Mouse (Mus musculus): Measurements from ENCODE around the gene Mmel1. TPM values are rescaled to one million over a fixed set of nuclear protein-coding genes. Genes with fewer than 3 reads are reported as not detected.

The Mmel1 gene
- polyA plus RNA-seq, 1 experiment from 2014 or later = 0.41 TPM

- H3K9me3 ChIP-seq (replicated peaks) = no peaks in the 10 kb centered on the region
- no peaks in the 10 kb centered on the region for H3K27me3 ChIP-seq
- no peak overlapping the region for H3K4me3 ChIP-seq
- no peaks in the 10 kb centered on the region for H3K36me3 ChIP-seq
- no peak overlapping the region for H3K4me2 ChIP-seq (replicated peaks)
- no peak for ATAC-seq (ENCODE audit: low FRiP score)
- WGBS = 79% methylated on average over 3 of the region's 3 CpGs
- H3K9ac ChIP-seq = no peak overlapping the region
- H3K27ac ChIP-seq = no peak overlapping the region
- H3K4me1 ChIP-seq = 0 out of 2 replicates have a peak, but pooled peaks cover 9% of the 10 kb centered on the region
Measured at GRCm38 (mm10) chr4:154914707-154915106, 45.3 kb downstream of the Mmel1 start.

- H3K4me1 ChIP-seq = 0 out of 2 replicates have a peak, but pooled peaks cover 9% of the 10 kb centered on the region
- no peak overlapping the region for H3K9ac ChIP-seq
- 82% methylated on average over 10 of the region's 10 CpGs for WGBS
- H3K4me3 ChIP-seq = no peak overlapping the region
- no peaks in the 10 kb centered on the region for H3K36me3 ChIP-seq
- no peak overlapping the region for H3K4me2 ChIP-seq (replicated peaks)
- H3K27me3 ChIP-seq = no peaks in the 10 kb centered on the region
- ATAC-seq (ENCODE audit: low FRiP score) = no peak
- no peak overlapping the region for H3K27ac ChIP-seq
- H3K9me3 ChIP-seq (replicated peaks) = no peaks in the 10 kb centered on the region
Measured at GRCm38 (mm10) chr4:154915286-154915685, 45.9 kb downstream of the Mmel1 start.

- 90% methylated on average over 4 of the region's 4 CpGs for WGBS
- Histone ChIP-seq H3K4me2 (replicated peaks) (no peak overlapping the region), H3K4me3 (no peak overlapping the region), H3K27me3 (no peaks in the 10 kb centered on the region), H3K27ac (no peak overlapping the region), H3K9me3 (replicated peaks) (no peaks in the 10 kb centered on the region), H3K9ac (no peak overlapping the region), H3K36me3 (no peaks in the 10 kb centered on the region), H3K4me1 (no peaks in the 10 kb centered on the region)
- no peak for ATAC-seq (ENCODE audit: low FRiP score)
Measured at GRCm38 (mm10) chr4:154916662-154917061, 47.3 kb downstream of the Mmel1 start.

GRCm38 (mm10) chr4:154922291-154922690 is 52.9 kb downstream of the Mmel1 start:
- Histone ChIP-seq H3K4me3 (no peak overlapping the region), H3K27me3 (no peaks in the 10 kb centered on the region), H3K9me3 (replicated peaks) (no peaks in the 10 kb centered on the region), H3K9ac (no peak overlapping the region), H3K27ac (no peak overlapping the region), H3K4me1 (no peaks in the 10 kb centered on the region; the same call in 1 of the 2 replicates), H3K4me2 (replicated peaks) (no peak overlapping the region), H3K36me3 (no peaks in the 10 kb centered on the region)
- 82% methylated on average over 4 of the region's 4 CpGs for WGBS
- no peak for ATAC-seq (ENCODE audit: low FRiP score)

GRCm38 (mm10) chr4:154922931-154923330 is 53.5 kb downstream of the Mmel1 start:
- no peaks in the 10 kb centered on the region for H3K27me3 ChIP-seq
- H3K9ac ChIP-seq = no peak overlapping the region
- no peak overlapping the region for H3K4me2 ChIP-seq (replicated peaks)
- no peaks in the 10 kb centered on the region; the same call in 1 of the 2 replicates for H3K4me1 ChIP-seq
- WGBS = 83% methylated on average over 5 of the region's 5 CpGs
- H3K9me3 ChIP-seq (replicated peaks) = no peaks in the 10 kb centered on the region
- no peak overlapping the region for H3K27ac ChIP-seq
- H3K36me3 ChIP-seq = no peaks in the 10 kb centered on the region
- H3K4me3 ChIP-seq = no peak overlapping the region
- no peak for ATAC-seq (ENCODE audit: low FRiP score)

GRCm38 (mm10) chr4:154925413-154925812 is 56.0 kb downstream of the Mmel1 start:
- no peaks in the 10 kb centered on the region for H3K9me3 ChIP-seq (replicated peaks)
- WGBS = 62% methylated on average over 4 of the region's 4 CpGs
- H3K4me1 ChIP-seq = peaks cover 8% of the 10 kb centered on the region; the same call in 1 of the 2 replicates
- ATAC-seq (ENCODE audit: low FRiP score) = no peak
- no peak overlapping the region for H3K27ac ChIP-seq
- H3K36me3 ChIP-seq = no peaks in the 10 kb centered on the region
- H3K4me2 ChIP-seq (replicated peaks) = no peak overlapping the region
- no peak overlapping the region for H3K4me3 ChIP-seq
- no peaks in the 10 kb centered on the region for H3K27me3 ChIP-seq
- H3K9ac ChIP-seq = no peak overlapping the region

GRCm38 (mm10) chr4:154926969-154927898 is 57.8 kb downstream of the Mmel1 start:
- Histone ChIP-seq H3K4me2 (replicated peaks) (no peak overlapping the region), H3K9me3 (replicated peaks) (no peaks in the 10 kb centered on the region), H3K4me3 (no peak overlapping the region), H3K9ac (no peak overlapping the region), H3K4me1 (peaks cover 8% of the 10 kb centered on the region; the same call in 1 of the 2 replicates), H3K27ac (peak overlapping the region; percentile 5; the same call in 1 of the 2 replicates), H3K27me3 (no peaks in the 10 kb centered on the region), H3K36me3 (no peaks in the 10 kb centered on the region)
- WGBS = 68% methylated on average over 9 of the region's 9 CpGs
- ATAC-seq (ENCODE audit: low FRiP score) = no peak

- H3K27me3 ChIP-seq = no peaks in the 10 kb centered on the region
- H3K4me2 ChIP-seq (replicated peaks) = no peak overlapping the region
- 0 out of 2 replicates have a peak overlapping the region, but pooled peaks have one; percentile 5 for H3K27ac ChIP-seq
- no peaks in the 10 kb centered on the region for H3K36me3 ChIP-seq
- H3K9ac ChIP-seq = no peak overlapping the region
- no peak overlapping the region for H3K4me3 ChIP-seq
- no peaks in the 10 kb centered on the region for H3K9me3 ChIP-seq (replicated peaks)
- WGBS = 60% methylated on average over 5 of the region's 5 CpGs
- ATAC-seq (ENCODE audit: low FRiP score) = no peak
- H3K4me1 ChIP-seq = peaks cover 8% of the 10 kb centered on the region; the same call in 1 of the 2 replicates
Measured at GRCm38 (mm10) chr4:154927899-154928337, 58.5 kb downstream of the Mmel1 start.

- H3K4me1 ChIP-seq = peaks cover 8% of the 10 kb centered on the region; the same call in 1 of the 2 replicates
- no peak within 1 kb of the TSS for H3K4me3 ChIP-seq
- peak within 1 kb of the TSS; percentile 35; the same call in 1 of the 2 replicates for H3K27ac ChIP-seq
- no peak within 1 kb of the TSS for H3K9ac ChIP-seq
- H3K9me3 ChIP-seq (replicated peaks) = no peaks in the 10 kb centered on the region
- 45% methylated on average over 12 of the region's 12 CpGs for WGBS
- no peak for ATAC-seq (ENCODE audit: low FRiP score)
- H3K4me2 ChIP-seq (replicated peaks) = no peak within 1 kb of the TSS
- no peaks in the 10 kb centered on the region for H3K36me3 ChIP-seq
- H3K27me3 ChIP-seq = no peaks in the 10 kb centered on the region
Measured at GRCm38 (mm10) chr4:154928395-154929087, 59.2 kb downstream of the Mmel1 start, which contains the start of gene Tnfrsf14. Gene Tnfrsf14, minus strand, starts transcription at chr4:154928563.

GRCm38 (mm10) chr4:154929088-154929660 is 59.8 kb downstream of the Mmel1 start:
- Histone ChIP-seq H3K9me3 (replicated peaks) (no peaks in the 10 kb centered on the region), H3K4me2 (replicated peaks) (no peak overlapping the region), H3K27ac (no peak overlapping the region), H3K4me1 (peaks cover 8% of the 10 kb centered on the region; the same call in 1 of the 2 replicates), H3K36me3 (no peaks in the 10 kb centered on the region), H3K27me3 (no peaks in the 10 kb centered on the region), H3K9ac (no peak overlapping the region), H3K4me3 (no peak overlapping the region)
- ATAC-seq (ENCODE audit: low FRiP score) = no peak
- WGBS = 73% methylated on average over 12 of the region's 12 CpGs

GRCm38 (mm10) chr4:154933306-154933907 is 64.0 kb downstream of the Mmel1 start:
- H3K4me1 ChIP-seq = peaks cover 6% of the 10 kb centered on the region; the same call in 1 of the 2 replicates
- no peak overlapping the region for H3K4me3 ChIP-seq
- no peak overlapping the region for H3K4me2 ChIP-seq (replicated peaks)
- H3K36me3 ChIP-seq = no peaks in the 10 kb centered on the region
- 55% methylated on average over 13 of the region's 13 CpGs for WGBS
- no peak overlapping the region for H3K27ac ChIP-seq
- H3K9me3 ChIP-seq (replicated peaks) = no peaks in the 10 kb centered on the region
- H3K9ac ChIP-seq = no peak overlapping the region
- ATAC-seq (ENCODE audit: low FRiP score) = no peak
- no peaks in the 10 kb centered on the region for H3K27me3 ChIP-seq
